Mouse (Mus musculus): ENCODE measurements at regions not wholly inside any gene's neighbourhood (a gene's known extent, or its start where the extent isn't known, plus 50 kb on each side); places are given as distances from the start of the nearest gene placed in this dataset.

DNA sequence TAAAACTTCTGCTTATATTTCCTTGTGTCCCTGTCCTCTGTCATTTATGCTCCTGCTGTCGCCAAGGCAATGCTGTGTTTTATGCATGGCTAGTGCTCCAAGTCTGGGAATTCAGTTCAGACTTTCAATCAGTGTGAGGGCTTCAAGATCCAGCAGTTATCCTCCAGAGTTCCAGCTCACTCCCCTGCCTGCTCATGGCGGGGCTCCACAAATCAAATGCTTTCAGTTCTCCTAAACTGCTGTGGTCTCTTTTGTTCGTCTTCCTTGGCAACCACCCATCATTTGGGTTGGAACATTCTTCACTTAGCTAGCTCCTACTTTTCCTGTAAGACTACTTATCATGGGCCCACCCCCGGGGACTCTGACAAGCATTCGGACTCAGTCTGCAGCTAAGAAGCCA lies 120.0 kb downstream of the Csl start:
- TF ChIP-seq HCFC1 (IDR thresholded peaks at IDR 0.05; ENCODE audit: low read depth, low read length) = no peak
- no peak for TF ChIP-seq TCF12 (IDR thresholded peaks at IDR 0.05; ENCODE audit: low read depth, low read length)
- TF ChIP-seq MEF2A (IDR thresholded peaks at IDR 0.05; ENCODE audit: extremely low read depth, insufficient replicate concordance, low read depth, low read length, poor library complexity, severe bottlenecking) = no peak
- no peak for TF ChIP-seq E2F4 (IDR thresholded peaks at IDR 0.05; ENCODE audit: borderline replicate concordance, low read depth, low read length)
- TF ChIP-seq CTCF (IDR thresholded peaks at IDR 0.05 in 2 of 3, conservative IDR thresholded peaks at IDR 0.05 in 1 of 3; ENCODE audit: control insufficient read depth in 1 of 3, insufficient read depth in 1 of 3, low read depth in 2 of 3, low read length in 3 of 3, poor library complexity in 1 of 3, severe bottlenecking in 1 of 3) = no peak
- no peak for TF ChIP-seq JUND (IDR thresholded peaks at IDR 0.05; ENCODE audit: low read depth, low read length)
- TF ChIP-seq TAL1 (IDR thresholded peaks at IDR 0.05; ENCODE audit: low read length) = no peak
- TF ChIP-seq GABPA (IDR thresholded peaks at IDR 0.05; ENCODE audit: low read depth, low read length) = no peak
- TF ChIP-seq EP300 (IDR thresholded peaks at IDR 0.05; ENCODE audit: low read depth in 1 of 2, low read length in 2 of 2) = no peak
- no peak for TF ChIP-seq MAFK (IDR thresholded peaks at IDR 0.05; ENCODE audit: borderline replicate concordance, low read depth, low read length)
- TF ChIP-seq TBP (IDR thresholded peaks at IDR 0.05; ENCODE audit: low read depth, low read length) = no peak

Measured in MEL (cell line).